Mouse (Mus musculus) embryo, embryonic 10.5 days (tissue): ENCODE results near the gene Dcun1d2.
"Not testable (repeated sequence)": the region's sequence is repeated elsewhere in the genome, so short reads cannot be mapped to it uniquely, and the experiment has no call there.

Experiments
- DNase-seq: peaks from one replicate; pipeline ENCODE4 v3.0.0-alpha.2; 2015; ENCODE audit warnings: low spot score

Dcun1d2 gene

GRCm38 (mm10) chr8:13287692-13288623, at the start of gene Dcun1d2, which contains the start of gene Tmco3:
Dcun1d2 (minus strand) TSS chr8:13288131.
Tmco3 (plus strand) TSS chr8:13288190.
- DNase-seq = peak; percentile 96

GRCm38 (mm10) chr8:13337678-13338077, 49.7 kb upstream of the Dcun1d2 start:
- DNase-seq = no peak

GRCm38 (mm10) chr8:13337245-13337644, 49.3 kb upstream of the Dcun1d2 start:
- not testable (repeated sequence) for DNase-seq

- DNase-seq = no peak
Observed at GRCm38 (mm10) chr8:13334671-13335070, 46.7 kb upstream of the Dcun1d2 start.

- DNase-seq = peak; percentile 75
Observed at GRCm38 (mm10) chr8:13326598-13326997, 38.7 kb upstream of the Dcun1d2 start.

- DNase-seq = no peak
Observed at GRCm38 (mm10) chr8:13316671-13317070, 28.7 kb upstream of the Dcun1d2 start.

- no peak for DNase-seq
Observed at GRCm38 (mm10) chr8:13314922-13315321, 27.0 kb upstream of the Dcun1d2 start.

GRCm38 (mm10) chr8:13306916-13307315, 19.0 kb upstream of the Dcun1d2 start:
- no peak for DNase-seq

- no peak for DNase-seq
Observed at GRCm38 (mm10) chr8:13306309-13306909, 18.5 kb upstream of the Dcun1d2 start.

GRCm38 (mm10) chr8:13305884-13306283, 18.0 kb upstream of the Dcun1d2 start:
- no peak for DNase-seq

GRCm38 (mm10) chr8:13305459-13305858, 17.5 kb upstream of the Dcun1d2 start:
- DNase-seq = no peak

- no peak for DNase-seq
Observed at GRCm38 (mm10) chr8:13301036-13301435, 13.1 kb upstream of the Dcun1d2 start.

- no peak for DNase-seq
Observed at GRCm38 (mm10) chr8:13299571-13299970, 11.6 kb upstream of the Dcun1d2 start.

GRCm38 (mm10) chr8:13293677-13294470, 5.9 kb upstream of the Dcun1d2 start:
- DNase-seq = no peak

- peak; percentile 87 for DNase-seq
Observed at GRCm38 (mm10) chr8:13292364-13292763, 4.4 kb upstream of the Dcun1d2 start.

- no peak for DNase-seq
Observed at GRCm38 (mm10) chr8:13288646-13289045, 715 bp upstream of the Dcun1d2 start.

GRCm38 (mm10) chr8:13287304-13287691, 633 bp downstream of the Dcun1d2 start:
- DNase-seq = peak; percentile 86

- DNase-seq = no peak
Observed at GRCm38 (mm10) chr8:13283200-13283599, 4.7 kb downstream of the Dcun1d2 start.

GRCm38 (mm10) chr8:13276941-13277447, 10.9 kb downstream of the Dcun1d2 start:
- no peak for DNase-seq

GRCm38 (mm10) chr8:13272834-13273233, 15.1 kb downstream of the Dcun1d2 start:
- no peak for DNase-seq

- no peak for DNase-seq
Observed at GRCm38 (mm10) chr8:13267566-13267965, 20.4 kb downstream of the Dcun1d2 start.

- no peak for DNase-seq
Observed at GRCm38 (mm10) chr8:13263376-13263775, 24.6 kb downstream of the Dcun1d2 start.
